Mouse (Mus musculus): ENCODE data around the gene Tubb1. TPM values are rescaled to one million over a fixed set of nuclear protein-coding genes. Genes with fewer than 3 reads are reported as not detected.

The Tubb1 gene
- polyA plus RNA-seq (2015; fragmentation: Nextera tagmentation; extraction: Ambion mirVana), result 1.7 and 2.7 TPM in 2 replicates

DNA sequence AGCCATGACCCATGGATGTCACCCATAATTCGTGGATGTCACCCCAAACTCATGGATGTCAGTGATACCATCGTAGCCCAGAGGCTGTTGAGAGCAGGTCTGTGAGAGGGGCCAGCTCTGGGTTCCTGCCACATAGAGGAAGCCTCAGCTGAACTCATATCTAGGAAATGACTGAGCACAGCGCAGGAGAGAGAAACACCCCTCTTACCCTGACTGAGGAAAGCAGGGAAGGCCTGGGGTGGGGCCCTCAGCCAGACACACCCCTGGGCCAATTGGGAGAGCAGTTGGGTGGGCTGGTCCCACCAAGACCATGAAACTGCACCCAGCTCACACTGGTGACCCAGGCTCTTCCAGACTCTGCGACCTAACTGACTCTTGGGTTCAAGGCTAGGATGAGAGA is at the start of gene Tubb1:
Tubb1 (plus strand) TSS at position 343 of the 400 bp plus-strand sequence.
- no peak within 1 kb of the TSS for H3K4me3 ChIP-seq (ENCODE audit: low read length)
- no peaks in the 10 kb centered on the region for H3K9me3 ChIP-seq (ENCODE audit: low read length)
- H3K4me1 ChIP-seq (ENCODE audit: insufficient read depth, low read length), result no peaks in the 10 kb centered on the region; the same call in 1 of the 2 replicates
- no peak within 1 kb of the TSS for H3K4me2 ChIP-seq (replicated peaks; ENCODE audit: low read depth, low read length)
- no peak for ATAC-seq (ENCODE audit: low FRiP score, low TSS enrichment)
- no peak within 1 kb of the TSS for H3K9ac ChIP-seq (replicated peaks; ENCODE audit: low read length)
- WGBS, result 73% methylated on average over 4 of the region's 4 CpGs
- H3K27ac ChIP-seq (ENCODE audit: low read length), result no peak within 1 kb of the TSS
- no peaks in the 10 kb centered on the region for H3K36me3 ChIP-seq (ENCODE audit: insufficient read depth, low read length)
- no peaks in the 10 kb centered on the region for H3K27me3 ChIP-seq (ENCODE audit: insufficient read depth, low read length)

DNA sequence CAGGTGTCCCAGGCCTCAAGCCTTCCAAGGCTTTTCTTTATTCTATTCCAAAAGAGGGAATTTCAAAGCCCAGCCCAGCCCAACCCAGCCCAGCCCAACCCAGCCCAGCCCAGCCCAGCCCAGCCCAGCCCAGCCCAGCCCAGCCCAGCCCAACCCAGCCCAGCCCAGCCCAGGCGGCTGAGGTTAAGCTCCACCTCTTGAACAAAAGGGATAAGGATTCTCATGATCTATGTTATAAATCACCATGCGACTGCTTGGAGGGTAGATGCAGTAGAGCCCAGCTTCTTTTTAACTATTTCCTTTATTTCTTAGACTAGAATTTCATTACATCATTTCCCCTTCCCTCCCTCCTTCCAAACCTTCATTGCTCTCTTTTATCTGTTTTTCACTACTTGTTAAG is 40.3 kb upstream of the Tubb1 start:
- 27% methylated on average over 2 of the region's 2 CpGs for WGBS
- H3K36me3 ChIP-seq (ENCODE audit: insufficient read depth, low read length), result no peaks in the 10 kb centered on the region
- H3K9me3 ChIP-seq (ENCODE audit: low read length), result no peaks in the 10 kb centered on the region
- H3K27me3 ChIP-seq (ENCODE audit: insufficient read depth, low read length), result no peaks in the 10 kb centered on the region
- H3K4me2 ChIP-seq (replicated peaks; ENCODE audit: low read depth, low read length), result no peak overlapping the region
- H3K9ac ChIP-seq (replicated peaks; ENCODE audit: low read length), result no peak overlapping the region
- H3K4me3 ChIP-seq (ENCODE audit: low read length), result no peak overlapping the region
- no peak overlapping the region for H3K27ac ChIP-seq (ENCODE audit: low read length)
- ATAC-seq (ENCODE audit: low FRiP score, low TSS enrichment), result no peak
- H3K4me1 ChIP-seq (ENCODE audit: insufficient read depth, low read length), result no peaks in the 10 kb centered on the region

DNA sequence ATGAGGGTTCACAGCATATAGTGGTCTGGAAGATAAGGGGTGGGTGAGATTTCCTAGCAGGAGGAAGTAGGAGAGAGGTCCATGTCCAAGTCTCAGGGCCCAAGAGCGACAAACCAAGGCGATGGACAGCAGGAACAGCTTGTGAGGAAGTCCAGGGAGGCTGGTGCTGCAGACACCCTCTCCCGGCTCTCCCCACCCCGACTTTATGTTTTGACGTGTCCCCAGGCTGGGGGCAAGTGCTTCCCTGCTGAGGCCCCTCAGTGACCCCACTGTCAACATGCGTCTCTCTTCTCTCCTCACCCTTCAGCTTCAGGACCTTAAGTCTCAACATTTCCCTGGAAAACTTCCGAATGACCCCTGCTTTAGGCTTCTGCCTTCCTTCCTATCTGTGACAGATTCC is 37.4 kb upstream of the Tubb1 start:
- Histone ChIP-seq H3K4me3 (ENCODE audit: low read length) (no peak overlapping the region), H3K27me3 (ENCODE audit: insufficient read depth, low read length) (no peaks in the 10 kb centered on the region), H3K9me3 (ENCODE audit: low read length) (no peaks in the 10 kb centered on the region), H3K36me3 (ENCODE audit: insufficient read depth, low read length) (no peaks in the 10 kb centered on the region), H3K4me1 (ENCODE audit: insufficient read depth, low read length) (peaks cover 8% of the 10 kb centered on the region), H3K27ac (ENCODE audit: low read length) (no peak overlapping the region), H3K4me2 (replicated peaks; ENCODE audit: low read depth, low read length) (no peak overlapping the region), H3K9ac (replicated peaks; ENCODE audit: low read length) (no peak overlapping the region)
- ATAC-seq (ENCODE audit: low FRiP score, low TSS enrichment), result no peak
- 74% methylated on average over 7 of the region's 7 CpGs for WGBS

DNA sequence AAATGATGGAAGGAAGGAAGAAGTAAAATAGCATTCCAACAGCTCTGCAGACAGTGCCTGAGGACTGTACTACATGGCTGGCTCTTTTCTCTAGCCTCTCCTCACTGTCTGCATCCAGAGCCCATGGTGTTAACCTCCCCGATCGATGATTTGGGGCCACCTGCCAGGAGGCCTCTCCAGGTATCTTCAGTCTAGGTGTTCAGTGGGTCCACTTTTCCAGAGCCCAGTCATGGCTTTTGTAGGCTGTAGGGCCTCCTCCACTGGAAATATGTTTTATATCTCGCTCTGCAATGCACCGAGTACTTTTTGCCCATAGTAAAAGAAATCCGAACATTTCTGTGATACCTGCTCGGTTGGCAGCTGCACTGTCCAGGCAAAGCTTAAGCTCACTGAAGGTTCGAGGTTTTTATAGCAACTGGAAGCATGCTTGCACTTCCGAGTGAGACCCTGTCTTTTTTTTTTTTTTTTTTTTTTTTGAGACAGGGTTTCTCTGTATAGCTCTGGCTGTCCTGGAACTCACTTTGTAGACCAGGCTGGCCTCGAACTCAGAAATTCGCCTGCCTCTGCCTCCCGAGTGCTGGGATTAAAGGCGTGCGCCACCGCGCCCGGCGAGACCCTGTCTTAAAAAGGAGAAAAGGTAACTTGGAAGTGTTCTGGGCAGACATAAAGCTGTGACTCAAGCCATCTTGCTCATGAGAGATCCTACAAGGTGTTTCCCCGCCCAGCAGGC is 35.3 kb upstream of the Tubb1 start:
- 46% methylated on average over 17 of the region's 18 CpGs for WGBS
- Histone ChIP-seq H3K36me3 (ENCODE audit: insufficient read depth, low read length) (0 out of 2 replicates have a peak, but pooled peaks cover 3% of the 10 kb centered on the region), H3K4me1 (ENCODE audit: insufficient read depth, low read length) (peaks cover 8% of the 10 kb centered on the region), H3K27me3 (ENCODE audit: insufficient read depth, low read length) (no peaks in the 10 kb centered on the region), H3K9me3 (ENCODE audit: low read length) (no peaks in the 10 kb centered on the region), H3K9ac (replicated peaks; ENCODE audit: low read length) (no peak overlapping the region), H3K4me2 (replicated peaks; ENCODE audit: low read depth, low read length) (peak overlapping the region; percentile 83), H3K27ac (ENCODE audit: low read length) (no peak overlapping the region), H3K4me3 (ENCODE audit: low read length) (peak overlapping the region; percentile 98)
- no peak; the same call in 1 of the 2 replicates for ATAC-seq (ENCODE audit: low FRiP score, low TSS enrichment)

DNA sequence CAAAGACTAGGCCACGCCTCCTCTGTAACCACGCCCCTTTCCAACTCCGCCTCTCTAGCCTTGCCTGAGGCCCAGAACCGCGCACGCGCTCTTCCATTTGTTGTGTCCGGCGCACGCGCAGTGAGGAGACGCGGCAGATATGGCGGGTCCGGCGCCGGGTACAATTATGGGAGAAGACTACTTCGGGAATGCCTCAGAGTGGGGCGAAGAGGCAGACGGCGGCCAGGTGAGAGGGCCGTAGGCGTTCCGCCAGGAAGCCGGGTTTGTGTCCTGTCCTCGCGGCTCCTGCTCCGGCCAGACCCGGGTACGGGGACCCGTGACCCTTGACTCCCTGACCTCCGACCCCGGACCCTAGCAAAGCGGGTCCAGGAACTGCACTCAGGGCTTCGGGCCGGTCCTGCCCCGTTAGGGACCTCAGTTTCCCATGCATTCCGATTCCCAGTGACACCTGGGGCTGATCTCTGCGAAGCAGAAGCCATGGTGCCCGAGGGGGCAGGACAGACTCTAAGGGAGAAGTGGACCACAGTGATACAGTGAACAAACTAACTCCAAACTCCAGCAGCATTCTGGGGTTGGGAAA is 34.7 kb upstream of the Tubb1 start, which contains the start of gene Nelfcd:
Nelfcd (plus strand) TSS at position 74 of the 580 bp plus-strand sequence.
- peak; percentile 94 for ATAC-seq (ENCODE audit: low FRiP score, low TSS enrichment)
- Histone ChIP-seq H3K27me3 (ENCODE audit: insufficient read depth, low read length) (no peaks in the 10 kb centered on the region), H3K4me1 (ENCODE audit: insufficient read depth, low read length) (peaks cover 8% of the 10 kb centered on the region), H3K36me3 (ENCODE audit: insufficient read depth, low read length) (peaks cover 9% of the 10 kb centered on the region; the same call in 1 of the 2 replicates), H3K27ac (ENCODE audit: low read length) (peak within 1 kb of the TSS; percentile 46; the same call in 1 of the 2 replicates), H3K9ac (replicated peaks; ENCODE audit: low read length) (peak within 1 kb of the TSS; percentile 97), H3K4me2 (replicated peaks; ENCODE audit: low read depth, low read length) (peak within 1 kb of the TSS; percentile 83), H3K4me3 (ENCODE audit: low read length) (peak within 1 kb of the TSS; percentile 98), H3K9me3 (ENCODE audit: low read length) (no peaks in the 10 kb centered on the region)
- under 1% methylated on average over 40 of the region's 40 CpGs for WGBS

DNA sequence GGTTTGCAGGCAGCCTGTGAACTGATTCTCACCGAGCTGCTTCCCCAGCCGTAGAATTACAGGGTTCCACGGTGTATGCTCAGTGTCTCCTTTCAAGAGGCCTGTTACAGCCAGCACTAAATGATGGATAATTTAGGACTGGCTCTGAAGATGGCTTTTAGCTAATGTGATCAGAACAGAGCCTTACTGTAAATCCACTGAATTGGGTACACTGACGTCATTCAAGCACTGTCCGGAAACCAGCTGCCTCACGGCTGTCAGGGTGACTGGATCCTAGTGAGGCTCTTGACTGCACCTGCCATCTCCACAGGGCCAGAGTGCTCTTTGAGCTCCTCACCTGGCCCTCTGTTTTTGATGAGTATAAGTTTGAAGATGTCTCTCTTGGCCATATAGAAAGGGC is 29.4 kb upstream of the Tubb1 start:
- Histone ChIP-seq H3K27ac (ENCODE audit: low read length) (no peak overlapping the region), H3K4me1 (ENCODE audit: insufficient read depth, low read length) (peaks cover 8% of the 10 kb centered on the region), H3K27me3 (ENCODE audit: insufficient read depth, low read length) (no peaks in the 10 kb centered on the region), H3K36me3 (ENCODE audit: insufficient read depth, low read length) (peaks cover 59% of the 10 kb centered on the region), H3K9ac (replicated peaks; ENCODE audit: low read length) (no peak overlapping the region), H3K4me3 (ENCODE audit: low read length) (no peak overlapping the region), H3K9me3 (ENCODE audit: low read length) (no peaks in the 10 kb centered on the region), H3K4me2 (replicated peaks; ENCODE audit: low read depth, low read length) (no peak overlapping the region)
- WGBS, result 90% methylated on average over 6 of the region's 6 CpGs
- ATAC-seq (ENCODE audit: low FRiP score, low TSS enrichment), result no peak

DNA sequence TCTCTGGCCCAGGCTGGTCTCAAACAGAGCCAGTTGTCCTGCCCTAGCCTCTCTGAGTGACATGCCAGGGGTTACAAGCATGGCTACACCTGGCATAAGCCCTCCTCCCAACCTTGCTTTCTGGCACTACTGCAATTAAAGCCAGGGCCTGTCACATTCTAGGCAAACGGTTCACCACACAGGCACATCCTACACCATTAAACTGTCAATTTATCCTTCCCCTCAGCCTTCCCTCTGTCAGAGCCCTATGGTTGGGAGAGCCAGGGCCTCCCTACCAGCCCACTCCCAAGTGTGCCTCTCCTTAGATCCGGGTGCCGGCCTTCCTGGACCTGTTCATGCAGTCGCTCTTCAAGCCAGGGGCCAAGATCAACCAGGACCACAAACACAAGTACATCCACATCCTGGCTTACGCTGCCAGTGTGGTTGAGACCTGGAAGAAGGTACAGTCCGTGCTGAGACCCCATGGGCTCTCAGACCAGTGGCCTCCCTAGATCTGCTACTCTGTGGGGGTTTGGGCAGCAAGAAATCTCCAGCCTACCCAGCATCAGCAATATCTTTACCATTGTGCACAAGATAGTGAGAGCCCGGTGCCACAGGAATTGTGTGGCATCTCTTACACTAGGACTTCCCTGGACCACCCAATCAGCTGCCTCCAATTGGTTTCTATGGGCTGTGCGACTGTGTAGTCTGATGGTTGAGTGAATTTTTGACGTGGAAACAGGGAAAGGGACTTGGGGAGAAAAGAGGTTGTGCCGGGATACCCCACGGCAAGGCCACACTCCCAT is 26.0 kb upstream of the Tubb1 start:
- Histone ChIP-seq H3K27me3 (ENCODE audit: insufficient read depth, low read length) (no peaks in the 10 kb centered on the region), H3K4me3 (ENCODE audit: low read length) (no peak overlapping the region), H3K27ac (ENCODE audit: low read length) (no peak overlapping the region), H3K4me2 (replicated peaks; ENCODE audit: low read depth, low read length) (no peak overlapping the region), H3K36me3 (ENCODE audit: insufficient read depth, low read length) (peaks cover 91% of the 10 kb centered on the region), H3K9me3 (ENCODE audit: low read length) (no peaks in the 10 kb centered on the region), H3K4me1 (ENCODE audit: insufficient read depth, low read length) (peaks cover 6% of the 10 kb centered on the region; the same call in 1 of the 2 replicates), H3K9ac (replicated peaks; ENCODE audit: low read length) (no peak overlapping the region)
- ATAC-seq (ENCODE audit: low FRiP score, low TSS enrichment), result peak; percentile 47; the same call in 1 of the 2 replicates
- 70% methylated on average over 11 of the region's 11 CpGs for WGBS

DNA sequence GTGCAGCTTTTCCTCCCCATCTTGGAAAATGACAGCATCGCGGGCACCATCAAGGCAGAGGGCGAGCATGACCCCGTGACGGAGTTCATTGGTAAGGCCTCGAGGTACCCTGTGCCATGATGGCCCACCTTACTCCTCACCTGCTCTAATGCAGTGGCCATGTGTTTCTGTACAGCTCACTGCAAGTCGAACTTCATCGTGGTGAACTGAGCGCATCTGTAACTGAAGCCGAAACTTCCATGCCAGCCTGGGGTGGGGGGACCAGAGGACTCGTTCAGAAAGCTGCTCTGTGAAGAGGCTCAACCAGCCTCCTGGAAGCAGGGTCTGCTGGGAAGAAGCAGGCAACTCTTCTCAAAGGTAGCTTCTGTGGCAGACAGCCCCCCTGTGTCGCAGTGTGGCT is 23.6 kb upstream of the Tubb1 start:
- H3K4me2 ChIP-seq (replicated peaks; ENCODE audit: low read depth, low read length), result no peak overlapping the region
- H3K4me3 ChIP-seq (ENCODE audit: low read length), result no peak overlapping the region
- WGBS, result 79% methylated on average over 12 of the region's 12 CpGs
- H3K9me3 ChIP-seq (ENCODE audit: low read length), result no peaks in the 10 kb centered on the region
- no peaks in the 10 kb centered on the region for H3K27me3 ChIP-seq (ENCODE audit: insufficient read depth, low read length)
- no peak for ATAC-seq (ENCODE audit: low FRiP score, low TSS enrichment)
- no peak overlapping the region for H3K9ac ChIP-seq (replicated peaks; ENCODE audit: low read length)
- H3K36me3 ChIP-seq (ENCODE audit: insufficient read depth, low read length), result peaks cover 77% of the 10 kb centered on the region
- H3K27ac ChIP-seq (ENCODE audit: low read length), result no peak overlapping the region
- H3K4me1 ChIP-seq (ENCODE audit: insufficient read depth, low read length), result peaks cover 6% of the 10 kb centered on the region; the same call in 1 of the 2 replicates

DNA sequence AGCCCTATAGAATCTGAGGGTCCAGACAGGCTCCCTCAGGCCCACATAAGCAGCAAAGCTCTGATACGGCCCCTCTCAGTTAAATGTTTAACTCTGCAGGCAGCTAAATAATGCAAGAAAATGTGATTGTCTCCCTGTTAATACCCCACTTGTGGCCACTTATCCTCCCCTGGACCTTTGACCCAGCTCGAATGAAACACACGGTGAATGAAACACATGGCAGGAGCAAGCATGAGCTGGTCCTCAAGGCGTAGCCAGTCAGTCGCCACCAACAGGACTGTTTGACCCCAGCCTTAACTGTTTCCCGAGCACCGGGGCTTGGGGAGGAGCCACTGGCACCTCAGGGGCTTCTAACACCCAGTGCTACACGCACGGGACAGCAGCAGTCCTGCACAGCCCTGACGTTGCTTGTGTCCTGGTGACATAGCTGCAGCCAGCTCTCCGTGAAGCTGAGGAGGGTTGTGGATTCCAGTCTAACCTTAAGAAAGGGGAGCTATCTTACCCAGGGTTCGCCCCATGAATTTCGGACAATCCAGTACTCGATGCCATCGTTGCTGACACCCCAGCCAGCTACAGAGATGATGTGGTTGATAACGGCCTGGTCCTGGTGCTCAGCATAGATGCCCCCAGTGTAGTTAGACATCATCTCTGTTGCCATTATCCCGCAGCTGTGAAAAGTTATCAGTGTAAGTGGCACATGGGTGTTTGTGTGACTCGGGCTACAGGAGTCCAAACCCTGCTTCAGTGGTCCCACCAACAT is 22.2 kb upstream of the Tubb1 start:
- 68% methylated on average over 18 of the region's 18 CpGs for WGBS
- no peak overlapping the region for H3K4me2 ChIP-seq (replicated peaks; ENCODE audit: low read depth, low read length)
- H3K4me1 ChIP-seq (ENCODE audit: insufficient read depth, low read length), result peaks cover 6% of the 10 kb centered on the region; the same call in 1 of the 2 replicates
- H3K27ac ChIP-seq (ENCODE audit: low read length), result 0 out of 2 replicates have a peak overlapping the region, but pooled peaks have one; percentile 46
- H3K4me3 ChIP-seq (ENCODE audit: low read length), result no peak overlapping the region
- no peaks in the 10 kb centered on the region for H3K9me3 ChIP-seq (ENCODE audit: low read length)
- no peaks in the 10 kb centered on the region for H3K27me3 ChIP-seq (ENCODE audit: insufficient read depth, low read length)
- ATAC-seq (ENCODE audit: low FRiP score, low TSS enrichment), result peak; percentile 46
- peaks cover 63% of the 10 kb centered on the region for H3K36me3 ChIP-seq (ENCODE audit: insufficient read depth, low read length)
- no peak overlapping the region for H3K9ac ChIP-seq (replicated peaks; ENCODE audit: low read length)

Measured in kidney, embryonic 16.5 days (tissue).